In genomic region chr4:142908782-142909181, GRCm38 (mm10) we compare ENCODE assay signal across 16 mouse cellular contexts.
"Had no signal": no experiment of that assay in that cellular context is flagged by ENCODE, and none has a peak within 500 bp of the region (broad histone marks: within the 10 kb centered on the region; RNA-seq: fewer than 3 reads in every experiment).

No protein-coding gene starts in this region.

- H3K27ac ChIP-seq: kidney, embryonic 15.5 days; liver, embryonic 14.5 days; macrophage had no signal

- ATAC-seq: intestine, postnatal 0 days; liver, postnatal 0 days; lung, postnatal 0 days had no signal

- H3K9me3 ChIP-seq: kidney, embryonic 15.5 days; limb, embryonic 12.5 days; limb, embryonic 15.5 days had no signal

- H3K9ac ChIP-seq: kidney, embryonic 15.5 days; liver, embryonic 14.5 days; liver, postnatal 0 days; lung, embryonic 14.5 days had no signal

- H3K27me3 ChIP-seq: limb, embryonic 12.5 days; limb, embryonic 15.5 days had no signal

- DNase-seq: kidney, adult 2 months; kidney, postnatal 4 days; left cerebral cortex, postnatal 4 days; liver, postnatal 0 days; lung, embryonic 14.5 days; thymus, adult 18-20 months; thymus, postnatal 14 days had no signal

- H3K4me3 ChIP-seq: myocyte had no signal

- H3K36me3 ChIP-seq: kidney, embryonic 15.5 days; limb, embryonic 12.5 days; limb, embryonic 15.5 days had no signal

- H3K4me2 ChIP-seq: liver, embryonic 11.5 days had no signal
